Mouse (Mus musculus) gonadal fat pad, adult 2 months (tissue): ENCODE results near the gene Gm21094. TPM values are rescaled to one million over a fixed set of nuclear protein-coding genes. Genes with fewer than 3 reads are reported as not detected.
"Not testable (repeated sequence)": the region's sequence is repeated elsewhere in the genome, so short reads cannot be mapped to it uniquely, and the experiment has no call there.

Source experiments
- DNase-seq: peaks from one replicate; pipeline ENCODE4 v3.0.0-alpha.2; 2012; ENCODE audit warnings: low read depth
- polyA plus RNA-seq: library from polyadenylated mRNA; depleted of rRNA; stranded (reverse); fragments of >200 nt; gene quantifications from 2 replicates; pipeline ENCODE4 v1.2.3, GENCODE M21; 2012; rRNA removed

The Gm21094 gene
- not detected in 2 replicates for polyA plus RNA-seq

GRCm38 (mm10) chrY:32620343-32620742 lies at the start of gene Gm21094:
Gene Gm21094, minus strand, starts transcription at chrY:32620443.
- DNase-seq = not testable (repeated sequence)
